Mouse (Mus musculus) ES-E14 (cell line): ENCODE results near the gene Mmachc.

ENCODE experiments used
- CHD2 ChIP-seq: IDR thresholded peaks from 2 replicates; pipeline ENCODE4 v1.6.1; 2014; ENCODE audit warnings: mild to moderate bottlenecking, low read depth, low read length, inconsistent platforms
- HCFC1 ChIP-seq: IDR thresholded peaks from 2 replicates; pipeline ENCODE4 v1.6.1; 2012; ENCODE audit warnings: low read length, inconsistent platforms, borderline replicate concordance; ENCODE audit not compliant: insufficient read depth
- MAFK ChIP-seq: IDR thresholded peaks from 2 replicates; pipeline ENCODE4 v1.6.1; 2014; ENCODE audit warnings: mild to moderate bottlenecking, low read depth, low read length, inconsistent platforms; ENCODE audit not compliant: insufficient read depth
- ZNF384 ChIP-seq: IDR thresholded peaks from 2 replicates; pipeline ENCODE4 v1.6.1; 2012; ENCODE audit warnings: low read depth, low read length, inconsistent platforms

GRCm38 (mm10) chr4:116749750-116750149 is 41.5 kb upstream of the Mmachc start:
- no peak for TF ChIP-seq MAFK
- no peak for TF ChIP-seq CHD2
- TF ChIP-seq HCFC1: no peak
- TF ChIP-seq ZNF384: no peak
